Mouse (Mus musculus) adrenal gland, adult 10 weeks (tissue): Measurements from ENCODE around the gene Dctpp1. TPM values are rescaled to one million over a fixed set of nuclear protein-coding genes. Genes with fewer than 3 reads are reported as not detected.

Experiments used
- polyA plus RNA-seq: library from polyadenylated mRNA; stranded (reverse); fragments of 350-450 nt; fragmentation: Illumina TruSeq; extraction: RNeasy Lipid Tissue Mini Kit (QIAGEN cat#74804); gene quantifications from one replicate; pipeline ENCODE4 v1.2.3, GENCODE M21; 2014; ENCODE audit warnings: low read depth, low replicate concordance

Gene Dctpp1
- polyA plus RNA-seq, result not detected

DNA sequence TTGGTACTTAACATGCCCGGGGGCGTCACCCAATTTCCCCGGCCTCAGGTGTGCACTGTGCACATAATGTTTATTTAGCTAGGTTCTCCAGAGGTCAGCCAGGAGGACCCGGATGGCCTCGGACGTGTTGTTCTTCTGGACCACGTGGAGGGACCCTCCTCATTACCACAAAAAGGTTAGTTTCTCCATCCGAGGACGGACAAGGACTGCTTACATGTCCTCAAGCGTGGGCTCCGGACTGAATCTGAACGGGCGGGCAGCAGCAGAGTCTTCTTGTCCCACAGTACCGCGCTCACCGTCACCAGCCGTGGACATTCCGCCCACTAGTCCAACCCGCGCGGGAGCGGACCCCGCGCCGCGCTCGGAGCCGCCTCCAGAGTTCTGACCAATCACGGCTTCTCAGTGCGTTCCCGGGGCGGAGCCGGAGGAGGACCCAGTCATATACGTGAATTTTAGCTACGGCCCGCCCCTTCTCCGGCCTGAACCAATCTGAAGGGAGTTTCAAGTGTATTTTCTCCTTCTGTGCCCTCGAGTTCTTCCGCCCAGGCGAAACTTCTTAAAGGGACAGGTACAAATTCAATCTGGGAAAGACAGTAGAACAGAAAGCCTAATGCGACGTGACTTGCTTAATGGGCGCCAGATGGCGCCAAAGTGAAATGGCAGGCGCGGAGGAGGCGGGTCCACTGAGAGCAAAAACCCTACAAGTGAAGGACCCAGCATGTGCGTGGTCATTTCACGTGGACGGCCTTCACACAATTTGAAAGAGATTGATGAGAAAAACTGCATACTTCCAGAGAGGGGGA, at the start of gene Dctpp1:
Gene Dctpp1 (minus strand): TSS at position 401 of the 803 bp plus-strand sequence.

DNA sequence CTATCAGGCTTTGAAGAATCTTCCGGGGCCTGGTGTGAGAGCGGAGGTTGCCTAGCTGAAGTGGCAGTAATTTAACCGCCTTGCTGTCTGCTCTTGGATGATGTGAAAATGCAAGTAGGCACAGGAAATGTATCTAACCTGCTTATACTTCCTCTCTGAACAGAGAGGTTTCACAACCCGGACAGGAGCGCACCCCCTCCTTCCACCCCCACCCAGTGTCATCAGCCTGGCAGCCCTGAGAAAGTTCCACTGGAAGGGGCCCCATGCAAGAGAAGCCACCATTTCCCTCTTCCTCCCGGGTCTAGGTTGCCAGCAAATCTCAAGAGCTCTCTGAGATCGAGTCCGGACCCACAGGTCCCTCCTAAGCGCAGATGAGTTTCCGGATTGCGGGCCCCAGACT, 35.6 kb upstream of the Dctpp1 start, which contains the start of gene Itgal:
Gene Itgal (plus strand): TSS at position 163 of the 400 bp plus-strand sequence.

DNA sequence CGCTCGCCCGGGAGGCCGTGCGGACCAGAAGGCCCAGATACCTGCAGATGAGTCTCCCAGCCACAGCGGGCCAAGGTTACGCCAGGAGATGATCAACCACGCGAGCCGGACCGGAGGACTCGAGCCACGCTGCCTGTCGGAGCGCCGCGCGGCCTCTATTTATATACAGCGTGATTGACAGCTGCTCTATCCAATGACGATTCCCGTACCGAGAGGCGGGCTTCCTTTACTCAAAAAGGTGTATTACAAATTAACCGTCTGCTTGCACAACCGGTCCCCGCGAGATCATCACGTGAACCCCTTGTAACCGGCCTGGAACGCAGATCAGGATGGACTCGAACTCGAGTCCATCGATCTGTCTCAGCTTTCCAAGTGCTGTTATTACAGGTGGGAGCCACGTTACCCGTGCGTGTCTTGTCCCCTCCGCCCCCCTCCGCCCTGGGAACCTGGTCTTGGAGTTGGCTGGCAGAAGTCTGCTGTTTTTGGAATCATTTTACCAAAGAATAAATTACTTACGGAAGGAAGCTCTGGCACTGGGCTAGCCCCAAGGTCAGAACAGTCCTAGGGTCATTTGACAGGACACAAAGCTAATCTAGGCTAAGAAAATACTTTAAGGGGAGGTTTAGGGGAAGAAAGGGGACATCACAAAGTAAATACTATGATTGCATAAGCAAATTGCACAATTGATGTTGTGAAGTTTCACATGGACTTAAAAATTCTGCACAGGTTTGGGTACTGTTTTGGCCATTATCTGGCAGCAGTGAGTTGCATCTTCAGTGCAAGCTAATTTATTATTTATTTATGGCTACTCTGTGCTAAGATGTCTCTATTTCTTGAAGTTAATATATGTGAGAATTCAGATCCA, 13.6 kb upstream of the Dctpp1 start, which contains the start of gene Sephs2:
Gene Sephs2 (minus strand): TSS at position 131 of the 865 bp plus-strand sequence.

DNA sequence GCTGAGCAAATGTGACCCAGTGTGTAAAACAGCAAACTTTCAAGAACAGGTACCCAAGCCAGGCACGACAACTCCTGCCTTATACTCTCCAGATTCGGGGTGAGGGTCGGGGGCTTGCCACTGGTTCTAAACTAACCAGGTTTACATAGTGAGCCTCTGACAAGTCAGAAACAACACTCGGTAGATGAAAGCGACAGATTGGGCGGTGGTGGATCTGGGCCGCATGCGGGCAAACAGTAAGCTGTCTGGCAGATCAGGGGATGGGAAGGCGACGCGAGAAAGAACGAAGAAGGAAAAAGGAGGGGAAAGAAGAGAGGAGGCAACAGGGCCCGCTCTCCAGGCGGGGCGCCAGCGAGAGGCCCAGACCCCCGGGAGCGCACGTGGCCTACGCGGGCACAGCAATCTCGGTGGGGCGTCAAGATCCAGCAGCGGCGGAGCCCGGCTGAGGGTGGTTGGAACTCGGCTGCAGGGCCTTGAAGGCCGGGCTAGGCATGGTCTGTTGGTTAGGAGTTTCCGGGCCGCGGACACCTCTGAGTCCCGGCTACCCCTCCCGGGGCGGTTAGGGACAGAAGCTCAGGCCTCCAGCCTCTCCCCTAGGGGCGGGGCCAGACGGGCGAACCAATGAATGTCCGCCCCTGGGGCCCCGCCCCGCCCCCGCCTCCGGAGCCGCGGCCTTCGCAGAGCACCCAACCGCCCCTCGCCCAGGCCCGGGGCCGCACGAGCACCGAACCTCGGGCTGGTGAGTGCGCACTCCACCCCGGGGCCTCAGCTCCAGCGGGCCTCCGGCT, 16.4 kb downstream of the Dctpp1 start, which contains the start of gene Zfp771:
Gene Zfp771 (plus strand): TSS at position 405 of the 788 bp plus-strand sequence.

DNA sequence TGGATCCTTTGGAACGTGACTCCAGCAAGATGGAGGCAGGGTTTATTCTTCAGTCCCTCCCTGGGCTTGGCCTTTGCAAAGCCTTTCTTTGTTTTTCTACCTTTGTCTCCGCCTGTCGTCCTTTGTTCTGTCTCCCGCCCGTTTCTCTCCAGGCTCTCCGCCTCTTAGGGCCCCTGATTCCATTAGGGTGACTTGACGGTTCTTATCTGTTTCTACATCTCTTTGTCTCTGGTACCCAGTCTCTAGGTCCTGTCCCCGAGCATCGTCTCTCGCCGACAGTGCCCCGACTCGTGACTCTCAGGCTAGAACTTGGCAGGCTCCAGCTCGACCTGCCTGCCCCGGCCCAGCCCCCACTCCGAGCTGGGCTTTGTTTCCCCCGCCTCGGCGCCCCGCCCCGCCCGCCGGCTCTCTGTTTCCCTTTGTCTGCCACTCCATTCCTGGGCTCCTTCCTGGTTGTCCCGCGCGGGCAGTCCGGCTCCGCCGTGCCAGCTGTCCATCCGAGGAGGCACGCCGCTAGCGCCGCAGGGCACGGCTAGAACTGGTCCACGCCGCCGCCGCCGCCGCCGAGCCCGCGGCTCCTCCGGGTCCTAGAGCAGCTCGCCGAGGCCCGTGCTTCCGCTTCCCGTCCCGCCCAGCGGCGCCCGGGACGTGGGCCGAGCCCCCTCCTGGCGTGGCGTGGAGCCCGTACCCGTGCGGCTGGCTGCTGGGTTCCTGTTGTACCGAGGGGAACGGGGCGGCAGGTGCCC, 27.7 kb downstream of the Dctpp1 start, which contains the start of the genes Zfp553 and Sept1:
Gene Zfp553 (plus strand): TSS at position 440 of the 746 bp plus-strand sequence.
Gene Sept1 (minus strand): TSS at position 509 of the 746 bp plus-strand sequence.

DNA sequence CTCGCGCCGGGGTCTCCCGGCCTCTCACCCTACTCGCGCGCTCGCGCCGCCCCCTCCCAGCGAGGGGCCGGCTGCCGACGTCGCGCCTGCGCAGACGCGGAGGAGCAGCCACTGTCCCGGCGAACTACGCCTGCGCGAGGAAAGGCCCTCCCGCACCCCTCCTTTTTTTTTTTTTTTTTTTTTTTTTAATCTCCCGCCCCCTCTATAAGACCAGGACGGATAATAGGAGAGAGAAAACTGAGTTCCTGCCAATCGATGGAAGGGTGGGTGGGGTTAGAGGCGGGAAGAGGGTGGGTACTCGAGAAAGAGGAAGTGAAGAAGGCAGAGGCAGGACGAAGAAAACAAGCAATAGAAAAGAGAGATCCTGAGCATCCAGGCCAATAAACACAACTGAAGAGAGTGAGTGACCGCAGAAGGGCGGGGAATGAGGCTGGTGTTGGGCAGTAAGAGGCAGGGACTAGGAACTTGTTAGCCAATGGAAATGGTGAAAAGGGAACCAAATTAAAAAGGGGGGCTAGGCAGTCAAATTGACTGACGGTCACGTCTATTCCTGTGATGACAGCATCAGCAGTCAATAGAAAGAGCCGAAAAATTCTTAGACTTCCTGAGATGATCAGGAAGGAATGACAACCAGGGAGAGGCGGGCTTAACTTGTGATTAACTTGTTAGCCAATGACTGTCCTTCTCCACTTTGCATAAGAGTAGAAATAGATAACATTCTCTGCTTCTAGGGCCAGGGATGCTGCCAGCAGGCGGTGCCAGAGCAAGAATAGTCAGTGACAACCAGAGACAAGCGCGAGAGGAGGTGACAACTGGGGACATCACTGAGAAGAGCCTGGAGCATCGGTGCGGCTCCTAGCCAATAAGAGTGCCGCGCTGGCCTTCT, 51.7 kb downstream of the Dctpp1 start, which contains the start of gene Mylpf:
Gene Mylpf (plus strand): TSS at position 338 of the 886 bp plus-strand sequence.

DNA sequence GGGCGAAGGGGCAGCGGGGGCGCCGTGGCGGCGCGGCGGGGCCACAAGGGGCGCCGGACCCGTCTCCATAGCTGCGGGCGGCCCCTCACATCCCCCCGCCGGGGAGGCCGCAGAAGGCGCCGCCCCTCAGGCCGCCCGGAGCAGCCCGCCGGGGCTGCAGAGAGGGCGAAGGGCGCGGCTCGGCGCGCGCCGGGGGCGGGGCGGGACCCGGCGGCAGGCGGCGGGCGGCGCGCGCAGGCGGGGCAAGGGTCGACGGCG, 52.3 kb downstream of the Dctpp1 start, which contains the start of gene Tbc1d10b:
Gene Tbc1d10b (minus strand): TSS at position 174 of the 258 bp plus-strand sequence.

Other genes starting within 250 kb of the Dctpp1 start
- gene Mvp, start 246.1 kb downstream of the Dctpp1 start, polyA plus RNA-seq, result 2.0 TPM
- gene Pagr1b, start 244.2 kb downstream of the Dctpp1 start, polyA plus RNA-seq, result not detected
- not detected for gene Pagr1a, start 243.4 kb downstream of the Dctpp1 start, polyA plus RNA-seq
- 0.52 TPM for gene Gm42742, start 239.6 kb downstream of the Dctpp1 start, polyA plus RNA-seq
- gene Prrt2, start 239.5 kb downstream of the Dctpp1 start, polyA plus RNA-seq, result not detected
- gene Maz, start 233.7 kb downstream of the Dctpp1 start, polyA plus RNA-seq, result 19.4 TPM
- gene Kif22, start 218.2 kb downstream of the Dctpp1 start, polyA plus RNA-seq, result 1.9 TPM
- 1.6 TPM for gene Zg16, start 173.4 kb downstream of the Dctpp1 start, polyA plus RNA-seq
- gene AI467606, start 169.3 kb downstream of the Dctpp1 start, polyA plus RNA-seq, result 0.52 TPM
- 0.29 TPM for gene Qprt, start 138.5 kb downstream of the Dctpp1 start, polyA plus RNA-seq
- 0.52 TPM for gene Spn, start 122.9 kb downstream of the Dctpp1 start, polyA plus RNA-seq
- 14.8 TPM for gene Cd2bp2, start 64.7 kb downstream of the Dctpp1 start, polyA plus RNA-seq
- 3.7 TPM for gene Tbc1d10b, start 52.2 kb downstream of the Dctpp1 start, polyA plus RNA-seq
- gene Mylpf, start 51.8 kb downstream of the Dctpp1 start, polyA plus RNA-seq, result 9.2 TPM
- 1.7 TPM for gene Zfp553, start 27.6 kb downstream of the Dctpp1 start, polyA plus RNA-seq
- not detected for gene Sept1, start 27.6 kb downstream of the Dctpp1 start, polyA plus RNA-seq
- gene Zfp771, start 16.4 kb downstream of the Dctpp1 start, polyA plus RNA-seq, result not detected
- gene Sephs2, start 13.3 kb upstream of the Dctpp1 start, polyA plus RNA-seq, result 78.0 TPM
- gene Itgal, start 35.6 kb upstream of the Dctpp1 start, polyA plus RNA-seq, result 0.82 TPM
- gene Zfp768, start 84.9 kb upstream of the Dctpp1 start, polyA plus RNA-seq, result 3.0 TPM
- 2.9 TPM for gene Zfp747, start 115.3 kb upstream of the Dctpp1 start, polyA plus RNA-seq
- gene 9130019O22Rik, start 126.5 kb upstream of the Dctpp1 start, polyA plus RNA-seq, result 1.7 TPM
- gene E430018J23Rik, start 132.9 kb upstream of the Dctpp1 start, polyA plus RNA-seq, result 1.1 TPM
- 3.1 TPM for gene Zfp764, start 146.1 kb upstream of the Dctpp1 start, polyA plus RNA-seq
- 2.0 TPM for gene Zfp688, start 161.4 kb upstream of the Dctpp1 start, polyA plus RNA-seq
- 1.9 TPM for gene Zfp689, start 188.4 kb upstream of the Dctpp1 start, polyA plus RNA-seq
- gene Prr14, start 198.9 kb upstream of the Dctpp1 start, polyA plus RNA-seq, result 25.5 TPM
- 6.2 TPM for gene Fbrs, start 218.5 kb upstream of the Dctpp1 start, polyA plus RNA-seq